Mouse (Mus musculus) layer of hippocampus, adult 6 months (tissue): ENCODE results near the gene Gm29094. TPM values are rescaled to one million over a fixed set of nuclear protein-coding genes. Genes with fewer than 3 reads are reported as not detected.

Source experiments
- long read RNA-seq, 2 experiments: library from polyadenylated mRNA; unstranded; transcript quantifications; one replicate each; pipeline ENCODE4 v2.0.0; 2019 to 2020
- polyA plus RNA-seq: library from polyadenylated mRNA; unstranded; fragments of <200 nt; fragmentation: Nextera tagmentation; gene quantifications from 2 replicates; pipeline ENCODE4 v1.2.3, GENCODE M21; 2021

Gm29094 gene
- not detected in 2 replicates for polyA plus RNA-seq
- long read RNA-seq, experiment 1: 0 reads
- long read RNA-seq, experiment 2: 0 reads

GRCm38 (mm10) chr9:89198969-89199416 lies at the start of gene Gm29094, which contains the start of gene Bcl2a1b:
Gm29094 (plus strand) TSS chr9:89199379.
Bcl2a1b (plus strand) TSS chr9:89199209.

GRCm38 (mm10) chr9:89210353-89211064 lies 11.3 kb downstream of the Gm29094 start, which contains the start of gene Mthfs:
Mthfs (plus strand) TSS chr9:89210676.

Other genes starting within 250 kb of the Gm29094 start
- gene Bcl2a1a, start 242.5 kb upstream of the Gm29094 start, polyA plus RNA-seq: 1.1 and 1.3 TPM in 2 replicates
- gene Trim43b, start 106.5 kb upstream of the Gm29094 start, polyA plus RNA-seq: not detected in 2 replicates
- 4.7 and 5.4 TPM in 2 replicates for gene Bcl2a1b, start 170 bp upstream of the Gm29094 start, polyA plus RNA-seq
- gene Mthfs, start 11.3 kb downstream of the Gm29094 start, polyA plus RNA-seq: 34.4 and 34.7 TPM in 2 replicates